In genomic region chr17:88274003-88274698, GRCm38 (mm10) we compare ENCODE assay signal across 9 mouse cellular contexts.
A peak's percentile ranks its signal among the peaks of the same experiment; 100 is the strongest.
DNase-seq lines count a peak whose midpoint lies in the region; ATAC-seq lines count a peak whose summit lies in the region.
"Had no signal": no experiment of that assay in that cellular context is flagged by ENCODE, and none has a peak within 500 bp of the region (broad histone marks: within the 10 kb centered on the region; RNA-seq: fewer than 3 reads in every experiment).

No protein-coding gene starts in this region.

- no peak overlapping the region for H3K4me2 ChIP-seq in midbrain, embryonic 14.5 days (ENCODE audit: low read length)
- H3K4me2 ChIP-seq in hindbrain, embryonic 15.5 days = peak overlapping the region; percentile 24
- peak overlapping the region; percentile 19; the same call in 1 of the 2 replicates for H3K4me2 ChIP-seq in lung, embryonic 15.5 days
- H3K4me2 ChIP-seq in stomach, embryonic 14.5 days (replicated peaks; ENCODE audit: low read depth, low read length) = no peak overlapping the region
- H3K4me2 ChIP-seq: heart, embryonic 15.5 days had no signal

- ATAC-seq in midbrain, embryonic 14.5 days (ENCODE audit: low FRiP score, low TSS enrichment) = no peak
- ATAC-seq in hindbrain, embryonic 15.5 days (ENCODE audit: low FRiP score, low read depth) = peak; percentile 61
- peak; percentile 66 for ATAC-seq in lung, embryonic 15.5 days (ENCODE audit: borderline replicate concordance, extremely low read depth, low FRiP score, low TSS enrichment)
- 0 out of 2 replicates have a peak, but pooled peaks have one; percentile 14 for ATAC-seq in stomach, embryonic 14.5 days (ENCODE audit: insufficient number of reproducible peaks, insufficient read depth, low FRiP score, low read depth)
- no peak for ATAC-seq in monocyte, adult 5-6 weeks (replicated peaks; ENCODE audit: insufficient number of reproducible peaks, low FRiP score, low TSS enrichment, poor library complexity, severe bottlenecking)

- no peak overlapping the region for H3K9ac ChIP-seq in midbrain, embryonic 14.5 days (replicated peaks; ENCODE audit: low read length)
- H3K9ac ChIP-seq in hindbrain, embryonic 15.5 days = no peak overlapping the region
- H3K9ac ChIP-seq in lung, embryonic 15.5 days = no peak overlapping the region
- H3K9ac ChIP-seq in stomach, embryonic 14.5 days (replicated peaks; ENCODE audit: low read depth, low read length) = no peak overlapping the region
- H3K9ac ChIP-seq: heart, embryonic 15.5 days had no signal

- no peak overlapping the region for H3K4me3 ChIP-seq in midbrain, embryonic 14.5 days (replicated peaks; ENCODE audit: low read depth, low read length)
- H3K4me3 ChIP-seq in midbrain, embryonic 10.5 days = no peak overlapping the region
- peak overlapping the region; percentile 16 for H3K4me3 ChIP-seq in brown adipose tissue, adult 24 weeks (ENCODE audit: insufficient read depth, low read depth, low read length)
- H3K4me3 ChIP-seq in hindbrain, embryonic 15.5 days = no peak overlapping the region
- H3K4me3 ChIP-seq in lung, embryonic 15.5 days = no peak overlapping the region
- no peak overlapping the region for H3K4me3 ChIP-seq in stomach, embryonic 14.5 days (ENCODE audit: low read depth, low read length)
- H3K4me3 ChIP-seq: heart, embryonic 15.5 days had no signal

- no peaks in the 10 kb centered on the region for H3K36me3 ChIP-seq in midbrain, embryonic 14.5 days (ENCODE audit: control insufficient read depth, insufficient read depth, low read length)
- no peaks in the 10 kb centered on the region for H3K36me3 ChIP-seq in midbrain, embryonic 10.5 days
- no peaks in the 10 kb centered on the region for H3K36me3 ChIP-seq in hindbrain, embryonic 15.5 days
- no peaks in the 10 kb centered on the region for H3K36me3 ChIP-seq in lung, embryonic 15.5 days
- no peaks in the 10 kb centered on the region for H3K36me3 ChIP-seq in stomach, embryonic 14.5 days (ENCODE audit: control insufficient read depth, insufficient read depth, low read length)
- H3K36me3 ChIP-seq: heart, embryonic 15.5 days had no signal

- WGBS in midbrain, embryonic 14.5 days = 80% methylated on average over 14 of the region's 14 CpGs
- WGBS in midbrain, embryonic 10.5 days = 92% methylated on average over 14 of the region's 14 CpGs
- WGBS in hindbrain, embryonic 15.5 days = 55% methylated on average over 14 of the region's 14 CpGs
- 38% methylated on average over 14 of the region's 14 CpGs for WGBS in lung, embryonic 15.5 days
- 61% methylated on average over 14 of the region's 14 CpGs for WGBS in stomach, embryonic 14.5 days

- H3K27me3 ChIP-seq in midbrain, embryonic 14.5 days (ENCODE audit: control insufficient read depth, insufficient read depth, low read length) = no peaks in the 10 kb centered on the region
- no peaks in the 10 kb centered on the region for H3K27me3 ChIP-seq in midbrain, embryonic 10.5 days (ENCODE audit: low read depth, poor library complexity, severe bottlenecking)
- no peaks in the 10 kb centered on the region for H3K27me3 ChIP-seq in hindbrain, embryonic 15.5 days
- no peaks in the 10 kb centered on the region for H3K27me3 ChIP-seq in lung, embryonic 15.5 days
- H3K27me3 ChIP-seq in stomach, embryonic 14.5 days (ENCODE audit: control insufficient read depth, insufficient read depth, low read length) = no peaks in the 10 kb centered on the region
- H3K27me3 ChIP-seq: heart, embryonic 15.5 days had no signal

- no peaks in the 10 kb centered on the region for H3K9me3 ChIP-seq in midbrain, embryonic 14.5 days (ENCODE audit: control insufficient read depth, low read length)
- H3K9me3 ChIP-seq in midbrain, embryonic 10.5 days (replicated peaks) = no peaks in the 10 kb centered on the region
- H3K9me3 ChIP-seq in hindbrain, embryonic 15.5 days = no peaks in the 10 kb centered on the region
- no peaks in the 10 kb centered on the region for H3K9me3 ChIP-seq in lung, embryonic 15.5 days
- no peaks in the 10 kb centered on the region for H3K9me3 ChIP-seq in stomach, embryonic 14.5 days (ENCODE audit: control insufficient read depth, low read depth, low read length)
- H3K9me3 ChIP-seq: heart, embryonic 15.5 days had no signal

- peak; percentile 19 for DNase-seq in midbrain, embryonic 14.5 days
- DNase-seq in midbrain, embryonic 10.5 days (ENCODE audit: low spot score) = no peak
- no peak for DNase-seq in frontal cortex, postnatal 25 days (ENCODE audit: low spot score in 2 of 2)

- H3K27ac ChIP-seq in midbrain, embryonic 14.5 days (replicated peaks; ENCODE audit: low read depth, low read length) = peak overlapping the region; percentile 45; the same call in 1 of the 2 replicates
- H3K27ac ChIP-seq in midbrain, embryonic 10.5 days (replicated peaks) = no peak overlapping the region
- peak overlapping the region; percentile 62 for H3K27ac ChIP-seq in brown adipose tissue, adult 24 weeks (replicated peaks; ENCODE audit: low read depth, low read length)
- H3K27ac ChIP-seq in hindbrain, embryonic 15.5 days (replicated peaks) = peak overlapping the region; percentile 74
- peak overlapping the region; percentile 77 for H3K27ac ChIP-seq in lung, embryonic 15.5 days
- no peak overlapping the region; the same call in 1 of the 2 replicates for H3K27ac ChIP-seq in stomach, embryonic 14.5 days (ENCODE audit: low read length)
- H3K27ac ChIP-seq: heart, embryonic 15.5 days had no signal

- 0 out of 2 replicates have a peak, but pooled peaks cover 3% of the 10 kb centered on the region for H3K4me1 ChIP-seq in midbrain, embryonic 14.5 days (ENCODE audit: control insufficient read depth, insufficient read depth, low read length)
- no peaks in the 10 kb centered on the region for H3K4me1 ChIP-seq in midbrain, embryonic 10.5 days
- peaks cover 2% of the 10 kb centered on the region; the same call in 1 of the 2 replicates for H3K4me1 ChIP-seq in brown adipose tissue, adult 24 weeks (ENCODE audit: control insufficient read depth, insufficient read depth, insufficient read length, low read length)
- peaks cover 16% of the 10 kb centered on the region for H3K4me1 ChIP-seq in hindbrain, embryonic 15.5 days (replicated peaks)
- H3K4me1 ChIP-seq in lung, embryonic 15.5 days = peaks cover 15% of the 10 kb centered on the region
- H3K4me1 ChIP-seq in stomach, embryonic 14.5 days (ENCODE audit: control insufficient read depth, insufficient read depth, low read length) = no peaks in the 10 kb centered on the region; the same call in 1 of the 2 replicates
- H3K4me1 ChIP-seq: heart, embryonic 15.5 days had no signal

Comparison
In these comparisons a context has a peak if more than half of its experiments do, and no peak if none do; other contexts are left out.
1. H3K27ac ChIP-seq: peak in midbrain, embryonic 14.5 days (single experiment), brown adipose tissue, adult 24 weeks (single experiment), hindbrain, embryonic 15.5 days (single experiment) and lung, embryonic 15.5 days (single experiment); none in midbrain, embryonic 10.5 days (single experiment) and stomach, embryonic 14.5 days (single experiment).
2. ATAC-seq: peak in hindbrain, embryonic 15.5 days (single experiment), lung, embryonic 15.5 days (single experiment) and stomach, embryonic 14.5 days (single experiment); none in midbrain, embryonic 14.5 days (single experiment) and monocyte, adult 5-6 weeks (single experiment).
3. H3K4me2 ChIP-seq: peak in hindbrain, embryonic 15.5 days (single experiment) and lung, embryonic 15.5 days (single experiment); none in midbrain, embryonic 14.5 days (single experiment) and stomach, embryonic 14.5 days (single experiment).